Mouse (Mus musculus): ENCODE data around the gene Cfdp1.

DNA sequence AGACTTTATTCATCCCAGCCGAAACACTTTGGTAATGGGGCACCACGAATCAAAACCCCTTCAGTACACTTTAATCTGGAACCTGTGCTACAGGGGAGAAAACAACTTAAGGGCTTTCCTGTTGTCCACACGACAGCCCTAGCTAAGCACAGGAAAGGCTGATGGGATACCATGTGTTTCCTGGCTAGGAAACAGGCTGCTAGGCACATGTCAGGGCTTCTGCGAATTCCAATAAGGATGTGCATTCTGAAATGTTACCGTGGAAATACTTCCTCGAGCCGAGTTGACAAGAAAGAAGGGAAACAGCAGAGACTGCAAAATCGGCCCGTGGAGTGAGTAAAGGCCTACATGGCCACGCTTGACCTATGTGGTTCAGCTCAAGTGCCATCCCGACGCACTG, 34.1 kb downstream of the Cfdp1 start:
- TF ChIP-seq POLR2A (IDR thresholded peaks at IDR 0.05; ENCODE audit: extremely low read depth, insufficient read depth, low read length) (no peak), CTCF (IDR thresholded peaks at IDR 0.05; ENCODE audit: extremely low read depth, insufficient read depth, low read length) (no peak)

All from cortical plate, adult 2 months (tissue).